Mouse (Mus musculus) brain, embryonic 14.5 days (tissue): Measurements from ENCODE around the gene Frem2.

Experiments
- CTCF ChIP-seq: fragments of 200-500 bp; IDR thresholded peaks from 2 replicates; pipeline ENCODE4 v1.5.1; 2012; ENCODE audit warnings: inconsistent platforms, mild to moderate bottlenecking, moderate library complexity, borderline replicate concordance; ENCODE audit not compliant: insufficient read depth, insufficient read length; ENCODE audit errors: extremely low read depth
- POLR2A ChIP-seq: fragments of 200-500 bp; IDR thresholded peaks from 2 replicates; pipeline ENCODE4 v1.6.1; 2012; ENCODE audit warnings: mild to moderate bottlenecking, inconsistent platforms, borderline replicate concordance; ENCODE audit not compliant: poor library complexity, insufficient read depth, insufficient read length, severe bottlenecking; ENCODE audit errors: extremely low read depth

- TF ChIP-seq POLR2A (no peak), CTCF (no peak)
Observed at GRCm38 (mm10) chr3:53593718-53594117, 63.4 kb downstream of the Frem2 start.
